Mouse (Mus musculus) retina, postnatal 7 days (tissue): Measurements from ENCODE around the gene Prr11.
"Not testable (repeated sequence)": the region's sequence is repeated elsewhere in the genome, so short reads cannot be mapped to it uniquely, and the experiment has no call there.

ENCODE experiments used
- DNase-seq: peaks from one replicate; pipeline ENCODE4 v3.0.0-alpha.2; 2012; ENCODE audit warnings: low read depth, low spot score

Prr11 gene

DNA sequence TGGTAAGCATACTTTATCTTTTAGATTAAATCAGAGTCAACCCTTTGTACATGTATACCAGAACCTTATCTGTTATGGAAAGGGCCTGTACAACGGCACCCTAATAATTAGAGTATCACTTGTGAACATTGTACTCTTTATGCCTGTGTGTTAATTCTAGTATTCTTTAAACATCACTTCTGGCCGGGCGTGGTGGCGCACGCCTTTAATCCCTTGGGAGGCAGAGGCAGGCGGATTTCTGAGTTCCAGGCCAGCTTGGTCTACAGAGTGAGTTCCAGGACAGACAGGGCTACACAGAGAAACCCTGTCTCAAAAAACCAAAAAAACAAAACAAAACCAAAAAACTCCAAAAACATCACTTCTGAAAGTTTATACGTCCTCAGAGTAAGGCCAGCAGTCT lies 59.6 kb downstream of the Prr11 start:
- not testable (repeated sequence) for DNase-seq

DNA sequence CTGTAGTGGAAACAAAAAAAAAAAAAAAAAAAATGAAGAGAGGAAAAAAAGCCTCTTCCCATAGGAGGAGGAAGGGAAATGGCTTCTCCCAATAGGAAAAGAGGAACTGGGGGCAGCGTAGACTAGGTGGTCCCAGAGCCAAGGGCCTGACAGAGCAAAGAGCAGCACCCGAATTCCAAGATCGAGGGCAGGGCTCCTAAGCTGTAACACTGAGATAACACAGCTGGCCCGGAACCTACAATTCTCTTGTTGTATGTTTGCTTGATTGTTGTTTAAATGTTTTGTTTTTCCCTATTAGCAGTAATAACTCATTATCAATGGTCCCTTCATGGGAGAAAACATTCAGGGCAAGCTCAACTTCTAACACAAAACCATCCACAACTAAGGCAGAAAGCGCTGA lies 61.5 kb downstream of the Prr11 start:
- no peak for DNase-seq

DNA sequence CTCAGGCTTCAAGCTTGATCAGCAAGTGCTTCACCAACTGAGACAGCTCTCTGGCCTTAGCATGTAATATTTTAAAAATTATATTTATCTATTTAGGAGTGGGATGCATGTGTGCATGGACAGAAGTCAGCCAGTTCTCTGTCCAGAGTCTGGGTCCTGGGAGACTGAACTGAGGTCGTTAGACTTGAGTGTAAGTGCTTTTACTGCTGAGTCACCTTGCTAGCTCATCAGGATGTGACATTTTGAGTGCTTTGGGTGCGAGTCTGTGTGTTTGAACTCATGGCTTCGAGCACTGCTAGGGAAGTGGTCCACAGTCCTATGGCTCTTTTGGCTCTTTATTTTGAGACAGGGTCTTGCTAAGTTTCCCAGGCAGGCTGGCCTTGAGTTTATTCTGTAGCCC lies 65.5 kb downstream of the Prr11 start:
- no peak for DNase-seq

DNA sequence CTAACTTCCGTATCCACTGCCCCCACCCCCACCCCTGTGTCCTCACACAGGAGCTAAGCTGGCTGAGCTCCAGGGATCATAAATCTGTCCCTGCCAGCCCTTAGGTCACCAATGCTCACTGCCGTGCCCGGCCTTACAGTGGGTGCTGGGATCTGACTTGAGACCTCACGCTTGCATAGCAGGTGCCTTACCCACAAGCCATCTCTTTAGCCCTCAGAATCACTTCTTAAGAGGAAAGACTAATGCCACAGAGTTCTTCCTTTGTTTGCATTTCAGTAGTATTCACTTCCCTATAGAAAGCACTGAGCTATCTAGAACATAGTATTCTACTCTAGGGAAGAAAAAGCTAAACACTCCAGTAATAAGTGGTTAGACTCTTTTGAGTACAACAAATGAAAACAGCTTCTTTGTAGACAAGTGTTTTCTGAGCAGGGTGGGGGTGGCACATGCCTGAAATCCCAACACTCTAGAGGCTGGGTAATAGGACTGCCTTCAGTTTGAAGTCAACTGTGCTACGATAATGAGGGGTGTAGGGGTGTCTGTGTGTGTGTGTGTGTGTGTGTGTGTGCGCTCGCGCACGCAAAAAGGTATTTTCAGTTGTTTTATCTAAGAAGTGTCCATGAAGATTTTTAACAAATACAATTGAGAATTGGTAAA lies 69.1 kb downstream of the Prr11 start:
- peak; percentile 24 for DNase-seq
